Mouse (Mus musculus) embryonic fibroblast, embryonic 13.5 days (primary cell): ENCODE measurements around the gene Pptc7.

Experiments
- CTCF ChIP-seq: IDR thresholded peaks from 2 replicates; pipeline ENCODE4 v1.5.1; 2011; ENCODE audit warnings: mild to moderate bottlenecking, control low read depth, low read length, moderate library complexity, borderline replicate concordance; ENCODE audit not compliant: insufficient read depth
- POLR2A ChIP-seq: IDR thresholded peaks from 2 replicates; pipeline ENCODE4 v1.6.1; 2011; ENCODE audit warnings: low read depth, mild to moderate bottlenecking, control low read depth, low read length, moderate library complexity

GRCm38 (mm10) chr5:122274785-122275184, 9.4 kb upstream of the Pptc7 start:
- TF ChIP-seq POLR2A (no peak), CTCF (no peak)
